In genomic region chr7:100902451-100903137, GRCm38 (mm10) we compare ENCODE assay signal across 11 mouse cellular contexts. TPM values are rescaled to one million over a fixed set of nuclear protein-coding genes. Genes with fewer than 3 reads are reported as not detected.
DNase-seq lines count a peak whose midpoint lies in the region; ATAC-seq and TF ChIP-seq lines count a peak whose summit lies in the region.
"Had no signal": no experiment of that assay in that cellular context is flagged by ENCODE, and none has a peak within 500 bp of the region (broad histone marks: within the 10 kb centered on the region; RNA-seq: fewer than 3 reads in every experiment).

No protein-coding gene starts in this region.

- H3K27me3 ChIP-seq in intestine, postnatal 0 days (replicated peaks; ENCODE audit: control insufficient read depth, insufficient read depth, low read length) = no peaks in the 10 kb centered on the region
- H3K27me3 ChIP-seq in intestine, embryonic 15.5 days (replicated peaks) = no peaks in the 10 kb centered on the region
- H3K27me3 ChIP-seq in neural tube, embryonic 12.5 days (replicated peaks) = no peaks in the 10 kb centered on the region
- H3K27me3 ChIP-seq in stomach, postnatal 0 days (ENCODE audit: control insufficient read depth, insufficient read depth, low read length) = no peaks in the 10 kb centered on the region

- H3K4me3 ChIP-seq in intestine, postnatal 0 days (ENCODE audit: low read depth, low read length) = no peak overlapping the region
- no peak overlapping the region for H3K4me3 ChIP-seq in intestine, embryonic 15.5 days (replicated peaks)
- no peak overlapping the region for H3K4me3 ChIP-seq in neural tube, embryonic 12.5 days
- H3K4me3 ChIP-seq in stomach, postnatal 0 days (ENCODE audit: low read depth, low read length) = no peak overlapping the region

- TF ChIP-seq CTCF in intestine, postnatal 0 days (IDR thresholded peaks at IDR 0.05; ENCODE audit: low read depth) = peak; percentile 75
- peak; percentile 69 for TF ChIP-seq CTCF in stomach, postnatal 0 days (IDR thresholded peaks at IDR 0.05; ENCODE audit: low read depth)

- H3K4me1 ChIP-seq in intestine, postnatal 0 days (replicated peaks; ENCODE audit: control insufficient read depth, insufficient read depth, low read length) = no peaks in the 10 kb centered on the region
- H3K4me1 ChIP-seq in intestine, embryonic 15.5 days (replicated peaks) = peaks cover 2% of the 10 kb centered on the region; the same call in 1 of the 2 replicates
- H3K4me1 ChIP-seq in neural tube, embryonic 12.5 days = peaks cover 2% of the 10 kb centered on the region; the same call in 1 of the 2 replicates
- no peaks in the 10 kb centered on the region for H3K4me1 ChIP-seq in stomach, postnatal 0 days (replicated peaks; ENCODE audit: control insufficient read depth, insufficient read depth)

- DNase-seq in CD4-positive, CD25-positive, alpha-beta regulatory T cell, adult 2 months (ENCODE audit: low read depth, low spot score) = peak; percentile 39
- DNase-seq in neural tube, embryonic 10.5 days (ENCODE audit: extremely low spot score, low spot score) = no peak
- DNase-seq in stomach, postnatal 0 days (ENCODE audit: low spot score) = no peak
- no peak for DNase-seq in testis, postnatal 14 days (ENCODE audit: low spot score)
- DNase-seq: gastrocnemius, postnatal 14 days; left cerebral cortex, postnatal 4 days had no signal

- H3K9ac ChIP-seq in intestine, postnatal 0 days (ENCODE audit: low read depth, low read length) = no peak overlapping the region
- no peak overlapping the region for H3K9ac ChIP-seq in intestine, embryonic 15.5 days
- no peak overlapping the region for H3K9ac ChIP-seq in neural tube, embryonic 12.5 days
- H3K9ac ChIP-seq in stomach, postnatal 0 days (ENCODE audit: low read length) = no peak overlapping the region

- no peaks in the 10 kb centered on the region for H3K9me3 ChIP-seq in intestine, postnatal 0 days (ENCODE audit: control insufficient read depth)
- H3K9me3 ChIP-seq in intestine, embryonic 15.5 days = no peaks in the 10 kb centered on the region
- H3K9me3 ChIP-seq in neural tube, embryonic 12.5 days = no peaks in the 10 kb centered on the region
- H3K9me3 ChIP-seq in stomach, postnatal 0 days (ENCODE audit: control insufficient read depth, low read length) = no peaks in the 10 kb centered on the region

- 83% methylated on average over 9 of the region's 9 CpGs for WGBS in intestine, postnatal 0 days
- 79% methylated on average over 9 of the region's 9 CpGs for WGBS in intestine, embryonic 15.5 days
- WGBS in neural tube, embryonic 12.5 days = 77% methylated on average over 9 of the region's 9 CpGs
- 74% methylated on average over 9 of the region's 9 CpGs for WGBS in stomach, postnatal 0 days

- no peak for TF ChIP-seq EP300 in stomach, postnatal 0 days (optimal IDR thresholded peaks at IDR 0.05)

- no peak overlapping the region for H3K27ac ChIP-seq in intestine, postnatal 0 days (ENCODE audit: low read depth, low read length)
- H3K27ac ChIP-seq in intestine, embryonic 15.5 days = no peak overlapping the region
- no peak overlapping the region for H3K27ac ChIP-seq in neural tube, embryonic 12.5 days
- H3K27ac ChIP-seq in stomach, postnatal 0 days (replicated peaks) = no peak overlapping the region

- no peaks in the 10 kb centered on the region for H3K36me3 ChIP-seq in intestine, postnatal 0 days (ENCODE audit: control insufficient read depth, insufficient read depth)
- no peaks in the 10 kb centered on the region for H3K36me3 ChIP-seq in intestine, embryonic 15.5 days
- H3K36me3 ChIP-seq in neural tube, embryonic 12.5 days = no peaks in the 10 kb centered on the region; the same call in 1 of the 2 replicates
- H3K36me3 ChIP-seq in stomach, postnatal 0 days (ENCODE audit: control insufficient read depth, insufficient read depth, low read length) = no peaks in the 10 kb centered on the region; the same call in 1 of the 2 replicates

- H3K4me2 ChIP-seq in intestine, postnatal 0 days (replicated peaks; ENCODE audit: low read depth) = no peak overlapping the region
- H3K4me2 ChIP-seq in intestine, embryonic 15.5 days (replicated peaks) = no peak overlapping the region
- H3K4me2 ChIP-seq in neural tube, embryonic 12.5 days (replicated peaks) = no peak overlapping the region
- no peak overlapping the region for H3K4me2 ChIP-seq in stomach, postnatal 0 days (replicated peaks; ENCODE audit: low read depth)

- ATAC-seq in CD4-positive, CD25-positive, alpha-beta regulatory T cell, adult 4 months = no peak
- peak; percentile 13; the same call in 1 of the 2 replicates for ATAC-seq in intestine, postnatal 0 days
- ATAC-seq in intestine, embryonic 15.5 days = no peak
- ATAC-seq in neural tube, embryonic 12.5 days (ENCODE audit: low FRiP score, low read depth) = 0 out of 2 replicates have a peak, but pooled peaks have one; percentile 17
- ATAC-seq in stomach, postnatal 0 days (ENCODE audit: low FRiP score, low TSS enrichment) = 0 out of 2 replicates have a peak, but pooled peaks have one; percentile 19
- ATAC-seq: activated CD4-positive, CD25-positive, alpha-beta regulatory T cell, adult 4 months had no signal

RNA-seq across cellular contexts. Expression of gene Arhgef17, which starts 29.3 kb away (rescaled TPM):
- not detected for polyA plus RNA-seq in CD4-positive, CD25-positive, alpha-beta regulatory T cell, adult 4 months (2017; shearing (Covaris generic))
- 2.0 and 2.5 TPM in 2 replicates for polyA plus RNA-seq in intestine, postnatal 0 days (2015; fragmentation: Nextera tagmentation; extraction: Ambion mirVana)
- 5.0 and 6.0 TPM in 2 replicates for polyA plus RNA-seq in intestine, embryonic 15.5 days (2015; fragmentation: Nextera tagmentation; extraction: Ambion mirVana)
- polyA plus RNA-seq in neural tube, embryonic 12.5 days (2016; fragmentation: Nextera tagmentation; extraction: Ambion mirVana) = 7.1 and 7.9 TPM in 2 replicates
- 2.2 and 2.7 TPM in 2 replicates for polyA plus RNA-seq in stomach, postnatal 0 days (2015; fragmentation: Nextera tagmentation; extraction: Ambion mirVana)

RNA-seq across cellular contexts. Expression of gene Relt, which starts 39.3 kb away (rescaled TPM):
- 10 to 100 TPM; 16.4 to 24.4 TPM for polyA plus RNA-seq in CD4-positive, CD25-positive, alpha-beta regulatory T cell, adult 4 months (2017; shearing (Covaris generic))
- polyA plus RNA-seq in intestine, postnatal 0 days (2015; fragmentation: Nextera tagmentation; extraction: Ambion mirVana) = 0.78 and 1.0 TPM in 2 replicates
- 2.6 and 3.5 TPM in 2 replicates for polyA plus RNA-seq in intestine, embryonic 15.5 days (2015; fragmentation: Nextera tagmentation; extraction: Ambion mirVana)
- polyA plus RNA-seq in neural tube, embryonic 12.5 days (2016; fragmentation: Nextera tagmentation; extraction: Ambion mirVana) = 3.7 and 3.9 TPM in 2 replicates
- polyA plus RNA-seq in stomach, postnatal 0 days (2015; fragmentation: Nextera tagmentation; extraction: Ambion mirVana) = 0.71 and 1.2 TPM in 2 replicates

Comparison
In these comparisons a context has a peak if more than half of its experiments do, and no peak if none do; other contexts are left out.
1. ATAC-seq: peak in intestine, postnatal 0 days (single experiment), neural tube, embryonic 12.5 days (single experiment) and stomach, postnatal 0 days (single experiment); none in CD4-positive, CD25-positive, alpha-beta regulatory T cell, adult 4 months (single experiment) and intestine, embryonic 15.5 days (single experiment).